Mouse (Mus musculus) ES-E14 (cell line): ENCODE measurements around the gene Defb45. TPM values are rescaled to one million over a fixed set of nuclear protein-coding genes. Genes with fewer than 3 reads are reported as not detected.

Experiments
- DNase-seq: peaks from one replicate; pipeline ENCODE4 v3.0.0-alpha.2; 2013; ENCODE audit warnings: low read depth, low spot score
- H3K27ac ChIP-seq: 2 replicates; pipeline ENCODE4 v1.5.1; 2012; ENCODE audit warnings: low read depth, mild to moderate bottlenecking, low read length, moderate library complexity, mixed read lengths; ENCODE audit not compliant: poor library complexity, insufficient read depth, severe bottlenecking
- H3K36me3 ChIP-seq: 2 replicates; pipeline ENCODE4 v1.6.1; 2012; ENCODE audit warnings: mild to moderate bottlenecking, low read length, moderate library complexity, mixed read lengths; ENCODE audit not compliant: control insufficient read depth, poor library complexity, insufficient read depth, severe bottlenecking
- H3K4me1 ChIP-seq, 2 experiments: fragments of 150-350 bp in 1 of 2; sonication (generic) in 1 of 2; 2 replicates each; pipeline ENCODE4 v1.6.1; 2012; ENCODE audit warnings: low read length in 2 of 2, mild to moderate bottlenecking in 1 of 2, mixed read lengths in 1 of 2; ENCODE audit not compliant: control insufficient read depth in 2 of 2, insufficient read depth in 2 of 2, poor library complexity in 1 of 2
- H3K4me3 ChIP-seq, 2 experiments: fragments of 150-350 bp in 1 of 2; sonication (generic) in 1 of 2; 2 replicates each; pipeline ENCODE4 v1.5.1; 2012; ENCODE audit warnings: low read length in 2 of 2, low read depth in 1 of 2, mild to moderate bottlenecking in 1 of 2, mixed read lengths in 1 of 2; ENCODE audit not compliant: insufficient read depth in 1 of 2, poor library complexity in 1 of 2, severe bottlenecking in 1 of 2
- H3K9ac ChIP-seq: 2 replicates; pipeline ENCODE4 v1.6.1; 2012; ENCODE audit warnings: low read depth, mild to moderate bottlenecking, low read length, mixed read lengths; ENCODE audit not compliant: poor library complexity, insufficient read depth, severe bottlenecking
- H3K9me3 ChIP-seq: fragments of 150-350 bp; sonication (generic); 2 replicates; pipeline ENCODE4 v1.6.1; 2012; ENCODE audit warnings: low read depth, mild to moderate bottlenecking, low read length; ENCODE audit not compliant: control insufficient read depth, insufficient read depth
- CHD2 ChIP-seq: IDR thresholded peaks from 2 replicates; pipeline ENCODE4 v1.6.1; 2014; ENCODE audit warnings: mild to moderate bottlenecking, low read depth, low read length, inconsistent platforms
- HCFC1 ChIP-seq: IDR thresholded peaks from 2 replicates; pipeline ENCODE4 v1.6.1; 2012; ENCODE audit warnings: low read length, inconsistent platforms, borderline replicate concordance; ENCODE audit not compliant: insufficient read depth
- MAFK ChIP-seq: IDR thresholded peaks from 2 replicates; pipeline ENCODE4 v1.6.1; 2014; ENCODE audit warnings: mild to moderate bottlenecking, low read depth, low read length, inconsistent platforms; ENCODE audit not compliant: insufficient read depth
- ZC3H11A ChIP-seq: IDR thresholded peaks from 2 replicates; pipeline ENCODE4 v1.6.1; 2012; ENCODE audit warnings: low read depth, mild to moderate bottlenecking, inconsistent platforms, low read length, borderline replicate concordance
- ZNF384 ChIP-seq: IDR thresholded peaks from 2 replicates; pipeline ENCODE4 v1.6.1; 2012; ENCODE audit warnings: low read depth, low read length, inconsistent platforms
- in situ Hi-C, 2 experiments: fragments of 600-800 bp; cut with MboI; formaldehyde crosslinking; loops; one replicate each; pipeline ENCODE4 v1.15.1; 2025; ENCODE audit warnings: low sequenced_read_pairs in 2 of 2, inconsistent platforms in 1 of 2; ENCODE audit not compliant: unreplicated experiment in 2 of 2
- total RNA-seq: library from RNA; depleted of rRNA; stranded (reverse); fragments of 300-350 nt; gene quantifications from 2 replicates; pipeline ENCODE4 v1.2.3, GENCODE M21; 2012

Defb45 gene
- total RNA-seq, 1 experiment = not detected

DNA sequence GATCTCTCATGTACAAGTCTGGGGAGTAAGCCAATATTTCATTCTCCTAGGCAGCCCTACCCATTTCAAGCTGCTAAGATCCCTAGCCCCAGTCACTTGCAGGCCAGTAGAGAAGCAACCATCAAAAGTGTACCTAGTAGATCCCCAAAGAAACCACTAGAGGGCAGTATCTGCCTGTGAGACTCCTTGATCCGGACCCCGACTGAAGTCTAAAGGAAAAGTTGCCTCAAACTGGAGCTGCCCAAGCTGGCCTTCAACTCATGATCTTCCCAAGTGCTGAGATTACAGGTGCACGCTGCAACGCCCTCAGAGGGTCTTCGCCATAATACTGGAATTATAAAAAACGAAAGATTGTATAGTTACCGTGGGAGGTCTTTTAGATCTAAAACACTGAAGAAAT, 16.4 kb upstream of the Defb45 start:
- DNase-seq = peak; percentile 60
- in situ Hi-C loops = no loop called here
- Histone ChIP-seq H3K4me1 (peaks cover 0 to 7% of the 10 kb centered on the region in 2 experiments; a peak in 1 of 4 replicates), H3K27ac (no peak overlapping the region), H3K36me3 (no peaks in the 10 kb centered on the region), H3K9me3 (no peaks in the 10 kb centered on the region), H3K4me3 (no peak overlapping the region), H3K9ac (no peak overlapping the region)
- no peak for TF ChIP-seq HCFC1
- TF ChIP-seq ZC3H11A = peak; percentile 81

DNA sequence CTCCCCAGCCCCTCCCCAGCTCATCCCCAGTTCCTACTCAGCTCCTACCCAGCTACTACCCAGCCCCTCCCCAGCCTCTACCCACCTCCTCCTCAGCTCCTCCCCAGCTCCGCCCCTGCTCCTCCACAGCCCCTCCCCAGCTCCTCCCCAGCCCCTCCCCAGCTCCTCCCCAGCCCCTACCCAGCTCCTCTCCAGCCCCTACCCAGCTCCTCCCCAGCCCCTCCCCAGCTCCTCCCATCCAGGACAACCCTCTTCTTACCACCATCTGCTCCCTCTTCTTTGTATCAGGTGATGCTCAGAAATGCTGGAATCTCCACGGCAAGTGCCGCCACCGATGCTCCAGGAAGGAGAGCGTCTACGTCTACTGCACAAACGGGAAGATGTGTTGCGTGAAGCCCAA, 13.0 kb upstream of the Defb45 start:
- H3K36me3 ChIP-seq = no peaks in the 10 kb centered on the region
- H3K9ac ChIP-seq = no peak overlapping the region
- peaks cover 0 to 7% of the 10 kb centered on the region in 2 experiments; a peak in 1 of 4 replicates for H3K4me1 ChIP-seq
- TF ChIP-seq CHD2 (no peak), ZC3H11A (no peak), MAFK (no peak), HCFC1 (no peak), ZNF384 (no peak)
- H3K4me3 ChIP-seq = no peak overlapping the region
- in situ Hi-C loops = no loop called here
- no peaks in the 10 kb centered on the region for H3K9me3 ChIP-seq
- no peak overlapping the region for H3K27ac ChIP-seq
- peak; percentile 51 for DNase-seq

DNA sequence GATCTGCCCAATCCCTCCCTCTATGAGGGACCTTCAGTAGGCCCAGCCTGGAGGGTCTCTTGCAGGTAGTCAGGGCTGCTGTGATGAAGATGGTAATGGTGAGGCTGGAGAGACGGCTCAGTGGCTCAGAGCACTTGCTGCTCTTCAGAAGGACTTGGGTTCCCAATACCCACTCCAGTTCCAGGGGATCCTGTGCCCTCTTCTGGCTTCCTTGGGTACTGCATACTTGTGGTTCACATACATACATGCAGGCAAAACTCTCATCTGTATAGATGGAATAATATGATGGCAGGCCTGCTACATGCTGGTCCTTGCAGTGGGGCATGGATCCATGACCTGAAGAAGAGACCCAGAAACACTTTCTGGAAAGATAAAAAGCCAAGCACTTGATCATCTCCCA, 9.5 kb upstream of the Defb45 start:
- no peak overlapping the region for H3K4me3 ChIP-seq
- no peak overlapping the region for H3K9ac ChIP-seq
- TF ChIP-seq MAFK (no peak), HCFC1 (no peak), ZNF384 (no peak), ZC3H11A (no peak), CHD2 (no peak)
- H3K27ac ChIP-seq = no peak overlapping the region
- peaks cover 0 to 9% of the 10 kb centered on the region in 2 experiments; a peak in 1 of 4 replicates for H3K4me1 ChIP-seq
- H3K9me3 ChIP-seq = no peaks in the 10 kb centered on the region
- no peaks in the 10 kb centered on the region for H3K36me3 ChIP-seq
- in situ Hi-C loops = no loop called here
- DNase-seq = no peak

DNA sequence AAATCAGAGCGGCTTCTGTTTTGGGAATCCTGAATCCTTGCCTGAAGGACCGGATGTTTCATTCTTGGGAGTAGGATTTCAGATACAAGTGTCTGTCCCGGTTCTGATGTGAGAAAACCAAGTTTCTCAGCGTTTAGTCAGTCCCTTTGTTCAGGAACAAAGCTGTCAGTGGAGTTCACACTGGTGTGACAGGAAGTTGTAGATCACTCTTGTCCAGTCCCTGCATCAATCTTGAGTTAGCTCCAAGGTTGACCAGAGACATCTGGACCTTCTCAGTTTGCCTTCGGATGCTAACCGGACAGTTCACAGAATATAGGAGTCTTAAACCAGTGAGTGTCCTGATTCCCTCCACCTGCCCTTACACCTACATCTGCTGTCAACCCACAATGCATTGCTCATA, 8.5 kb upstream of the Defb45 start:
- in situ Hi-C loops = no loop called here
- DNase-seq = no peak
- no peak overlapping the region for H3K4me3 ChIP-seq
- H3K4me1 ChIP-seq = peaks cover 0 to 9% of the 10 kb centered on the region in 2 experiments; a peak in 1 of 4 replicates
- H3K9me3 ChIP-seq = no peaks in the 10 kb centered on the region
- H3K36me3 ChIP-seq = no peaks in the 10 kb centered on the region
- no peak overlapping the region for H3K27ac ChIP-seq
- no peak for TF ChIP-seq MAFK
- no peak for TF ChIP-seq ZC3H11A
- no peak for TF ChIP-seq CHD2
- no peak for TF ChIP-seq HCFC1
- TF ChIP-seq ZNF384 = no peak
- no peak overlapping the region for H3K9ac ChIP-seq

DNA sequence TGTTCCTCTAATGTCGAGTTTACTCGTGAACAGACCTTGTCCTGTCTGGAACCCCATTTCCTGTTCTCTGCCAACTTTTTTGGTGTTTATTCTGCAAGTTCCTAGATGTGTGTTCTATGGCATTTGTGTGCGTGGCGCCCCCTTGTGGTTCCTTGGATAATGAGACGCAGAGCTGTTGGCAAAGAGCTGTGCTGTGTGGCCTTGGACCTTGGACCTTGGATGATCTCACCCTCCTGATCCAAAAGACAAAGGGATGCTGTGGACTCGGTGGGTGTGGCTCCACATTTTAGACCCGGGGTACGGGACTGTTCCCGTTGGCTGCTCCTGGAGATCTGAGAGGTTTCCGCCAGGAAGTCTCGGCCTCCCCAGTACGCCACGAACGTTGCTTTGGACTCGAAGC, 4.9 kb upstream of the Defb45 start, which contains the start of gene Defb36:
Defb36 (plus strand) TSS at position 271 of the 400 bp plus-strand sequence.
- in situ Hi-C loops = no loop called here
- H3K9me3 ChIP-seq = no peaks in the 10 kb centered on the region
- H3K4me1 ChIP-seq = peaks cover 0 to 2% of the 10 kb centered on the region in 2 experiments; a peak in 1 of 4 replicates
- no peaks in the 10 kb centered on the region for H3K36me3 ChIP-seq
- no peak within 1 kb of the TSS for H3K9ac ChIP-seq
- no peak within 1 kb of the TSS for H3K27ac ChIP-seq
- DNase-seq = peak; percentile 67
- TF ChIP-seq CHD2 = no peak
- no peak for TF ChIP-seq ZC3H11A
- TF ChIP-seq MAFK = no peak
- no peak for TF ChIP-seq HCFC1
- no peak for TF ChIP-seq ZNF384
- no peak within 1 kb of the TSS for H3K4me3 ChIP-seq
